Mouse (Mus musculus): ENCODE results near the gene 4930447C04Rik.

The 4930447C04Rik gene

DNA sequence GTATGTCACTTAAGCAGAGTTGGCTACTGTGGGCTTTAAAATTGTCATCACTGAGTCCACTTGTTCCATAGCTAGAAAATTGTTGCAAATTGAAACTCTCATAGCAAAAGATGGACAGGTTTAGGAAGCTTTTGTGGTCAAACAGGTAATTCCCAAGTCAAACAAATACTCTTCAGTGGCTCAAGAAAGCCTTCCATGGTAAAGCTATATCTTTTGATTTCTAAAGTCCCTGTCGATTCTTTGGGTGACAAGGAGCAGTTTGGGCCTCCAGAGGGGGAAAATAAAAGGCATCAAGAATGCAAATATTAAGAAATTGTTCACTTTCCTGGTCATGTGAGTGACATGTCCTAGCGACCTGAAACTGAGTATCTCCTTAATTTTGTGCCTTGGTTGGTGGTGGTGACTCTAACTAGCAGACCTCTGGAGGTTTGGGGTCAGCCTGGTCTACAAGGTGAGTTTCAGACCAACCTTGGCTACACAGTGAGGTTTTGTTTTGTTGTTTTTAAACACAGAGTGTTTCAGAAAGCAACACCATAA is 3.1 kb upstream of the 4930447C04Rik start:
- no peak for DNase-seq (ENCODE audit: low read depth, low spot score)

GRCm38 (mm10) chr12:72942171-72942570 is 1.6 kb upstream of the 4930447C04Rik start:
- DNase-seq (ENCODE audit: low read depth, low spot score): no peak

GRCm38 (mm10) chr12:72941398-72942051 is 951 bp upstream of the 4930447C04Rik start:
- DNase-seq (ENCODE audit: low read depth, low spot score): no peak

DNA sequence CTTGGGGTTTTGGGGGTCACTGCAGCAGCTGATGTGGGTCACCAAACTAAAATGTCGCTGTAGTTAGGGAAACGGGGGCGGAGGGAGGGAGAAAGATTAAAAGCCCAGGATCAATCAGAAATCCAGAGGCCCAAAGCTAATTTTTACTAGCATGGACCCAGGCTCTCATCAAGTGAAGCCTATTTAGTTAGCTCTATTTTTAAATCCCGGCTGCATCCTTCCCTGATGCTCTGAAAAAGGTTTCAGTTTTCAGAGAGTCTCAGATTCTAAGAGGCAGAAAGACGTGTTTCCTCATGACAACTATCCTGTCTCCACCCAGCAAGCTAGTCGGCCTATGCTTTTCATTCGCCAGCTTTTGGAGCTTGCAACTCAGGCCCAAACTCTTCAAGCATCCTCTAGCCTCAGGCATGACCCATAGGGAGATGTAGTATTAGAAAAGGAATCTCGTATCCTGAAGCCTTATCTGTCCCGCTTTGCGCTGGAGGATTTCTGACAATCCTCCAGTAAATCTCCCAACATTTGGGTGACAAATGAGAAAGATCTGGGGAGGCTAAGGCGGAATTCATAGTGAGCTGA is 336 bp upstream of the 4930447C04Rik start:
- no peak for DNase-seq (ENCODE audit: low read depth, low spot score)

- DNase-seq (ENCODE audit: low read depth, low spot score): no peak
These were observed 958 bp downstream of the 4930447C04Rik start, which contains the start of gene Six6 for GRCm38 (mm10) chr12:72939616-72940015. Gene Six6 (plus strand): TSS chr12:72939892.

- DNase-seq (ENCODE audit: low read depth, low spot score): no peak
These were observed 1.7 kb downstream of the 4930447C04Rik start for GRCm38 (mm10) chr12:72938600-72939490.

GRCm38 (mm10) chr12:72938176-72938575 is 2.4 kb downstream of the 4930447C04Rik start:
- DNase-seq (ENCODE audit: low read depth, low spot score): no peak

DNA sequence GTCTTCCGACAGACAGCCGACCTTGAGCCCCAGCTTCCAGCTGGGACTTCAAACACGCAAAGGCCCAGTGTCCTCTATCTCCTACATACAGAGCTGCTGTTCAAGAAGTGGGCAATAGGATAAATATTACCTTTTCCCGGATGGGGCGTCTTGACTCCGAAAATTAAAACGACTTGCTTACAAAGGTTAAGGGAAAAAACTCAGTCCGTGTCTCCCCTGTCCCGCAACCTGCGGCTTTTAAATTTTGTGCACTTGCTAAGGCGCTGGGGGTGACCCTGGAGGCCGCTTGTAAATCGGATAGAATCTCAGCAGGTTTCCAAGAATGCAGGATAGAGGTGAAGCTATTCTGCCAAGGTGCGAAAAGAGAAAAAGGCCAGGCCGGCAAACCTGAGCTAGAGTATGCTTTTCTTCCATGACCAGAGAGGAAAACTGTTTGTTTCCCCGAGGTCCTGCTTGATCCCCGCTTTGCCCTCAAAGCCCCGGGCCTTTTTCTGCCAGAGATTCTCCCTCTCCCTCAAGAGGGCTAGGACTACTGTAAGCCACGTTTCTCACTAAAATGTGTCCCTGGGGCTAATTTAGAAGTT is 2.9 kb downstream of the 4930447C04Rik start:
- no peak for DNase-seq (ENCODE audit: low read depth, low spot score)

DNA sequence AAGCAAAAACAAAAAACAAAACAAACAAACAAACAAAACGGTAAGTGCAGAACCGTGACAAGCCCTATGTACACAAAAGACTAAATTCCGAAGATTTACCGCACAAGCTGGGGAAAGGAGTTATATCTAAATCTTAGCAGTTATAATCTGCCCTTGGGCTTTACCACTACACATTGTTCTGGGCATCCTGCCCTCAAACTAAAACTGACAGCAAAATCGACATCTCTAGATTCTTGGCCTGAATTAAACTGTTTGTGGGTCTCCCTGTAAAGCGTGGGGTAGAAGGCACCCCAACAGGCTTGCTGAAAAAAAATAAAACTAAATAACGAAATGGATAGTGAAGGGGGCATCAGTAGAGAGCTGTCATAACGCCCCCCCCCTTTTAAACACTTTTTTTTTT is 3.8 kb downstream of the 4930447C04Rik start:
- DNase-seq (ENCODE audit: low read depth, low spot score): no peak

GRCm38 (mm10) chr12:72917159-72917993 is 23.2 kb downstream of the 4930447C04Rik start:
- DNase-seq (ENCODE audit: low read depth, low spot score): no peak

- DNase-seq (ENCODE audit: low read depth, low spot score): no peak
These were observed 86.1 kb downstream of the 4930447C04Rik start for GRCm38 (mm10) chr12:72854377-72855032.

GRCm38 (mm10) chr12:72853406-72854076 is 87.0 kb downstream of the 4930447C04Rik start:
- DNase-seq (ENCODE audit: low read depth, low spot score): no peak

GRCm38 (mm10) chr12:72852264-72852663 is 88.3 kb downstream of the 4930447C04Rik start:
- DNase-seq (ENCODE audit: low read depth, low spot score): no peak

GRCm38 (mm10) chr12:72850146-72850545 is 90.4 kb downstream of the 4930447C04Rik start:
- DNase-seq (ENCODE audit: low read depth, low spot score): no peak

DNA sequence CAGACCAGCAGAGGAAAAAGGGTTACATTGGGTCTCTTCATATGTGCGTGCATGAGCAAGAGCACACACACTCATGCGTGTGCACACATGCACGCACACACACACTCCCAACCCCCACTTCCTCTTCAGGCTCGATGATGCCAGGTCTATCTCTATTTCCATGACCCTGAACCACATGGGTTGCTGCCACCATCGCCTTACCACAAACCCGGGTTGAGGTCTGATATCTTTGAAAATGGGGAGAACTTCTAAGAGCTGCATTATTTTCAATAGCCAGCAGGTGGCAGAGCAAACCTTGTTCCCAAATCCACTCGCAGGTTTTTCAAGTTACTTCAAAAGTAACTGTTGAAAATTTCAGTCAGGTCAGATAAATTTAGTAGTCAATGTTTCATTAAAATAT is 92.8 kb downstream of the 4930447C04Rik start:
- peak; percentile 77 for DNase-seq (ENCODE audit: low read depth, low spot score)

DNA sequence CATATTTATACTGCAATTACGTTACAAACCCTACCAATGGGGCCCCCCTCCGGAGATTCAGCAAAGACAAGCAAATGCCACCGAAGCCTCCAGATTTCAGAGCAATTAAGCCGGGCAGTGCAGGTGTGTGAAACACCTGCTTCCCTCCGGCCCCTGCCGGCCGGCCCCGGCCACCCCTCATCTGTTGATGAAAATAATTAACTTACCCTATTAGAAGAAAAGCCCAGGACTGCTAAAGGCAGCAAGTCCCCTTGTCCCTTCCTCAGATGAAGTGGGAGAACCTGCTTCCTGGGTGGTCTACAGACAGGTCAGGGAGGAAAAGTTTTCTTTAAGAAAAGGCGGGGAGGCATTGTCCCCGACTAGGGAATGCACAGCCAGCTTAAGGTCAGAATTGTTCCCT is 94.6 kb downstream of the 4930447C04Rik start:
- DNase-seq (ENCODE audit: low read depth, low spot score): no peak

DNA sequence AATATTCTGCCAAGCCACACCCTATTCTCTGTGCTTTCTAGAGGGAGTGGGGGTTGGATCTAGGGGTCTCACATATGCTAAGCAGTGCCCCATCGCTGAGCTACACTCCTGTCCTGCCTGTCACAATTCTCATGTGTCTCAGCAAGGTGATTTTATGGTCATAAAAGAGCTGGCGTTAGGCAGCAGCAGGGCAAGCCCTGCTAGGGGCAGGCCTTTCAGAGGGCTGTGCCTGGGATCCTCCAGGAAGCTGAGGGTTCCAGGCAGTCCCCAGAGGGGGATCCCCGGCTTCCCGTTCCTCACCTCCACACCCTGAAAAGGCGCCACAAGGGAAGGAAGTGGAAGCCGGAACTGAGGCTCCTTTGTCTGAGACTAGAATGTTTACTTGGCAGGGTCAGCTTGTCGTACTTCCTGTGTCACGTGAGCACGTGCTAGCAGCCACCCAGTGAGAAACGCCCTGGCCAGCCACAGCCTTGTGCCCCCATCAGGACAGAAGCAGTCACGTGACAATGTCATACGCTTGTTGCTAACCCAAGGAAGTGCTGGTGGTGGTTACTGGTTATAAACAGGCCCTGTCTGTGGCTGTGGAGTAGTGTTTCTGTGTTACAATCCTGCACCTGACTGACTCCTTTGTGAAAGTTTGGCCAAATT is 96.5 kb downstream of the 4930447C04Rik start:
- DNase-seq (ENCODE audit: low read depth, low spot score): peak; percentile 91

DNA sequence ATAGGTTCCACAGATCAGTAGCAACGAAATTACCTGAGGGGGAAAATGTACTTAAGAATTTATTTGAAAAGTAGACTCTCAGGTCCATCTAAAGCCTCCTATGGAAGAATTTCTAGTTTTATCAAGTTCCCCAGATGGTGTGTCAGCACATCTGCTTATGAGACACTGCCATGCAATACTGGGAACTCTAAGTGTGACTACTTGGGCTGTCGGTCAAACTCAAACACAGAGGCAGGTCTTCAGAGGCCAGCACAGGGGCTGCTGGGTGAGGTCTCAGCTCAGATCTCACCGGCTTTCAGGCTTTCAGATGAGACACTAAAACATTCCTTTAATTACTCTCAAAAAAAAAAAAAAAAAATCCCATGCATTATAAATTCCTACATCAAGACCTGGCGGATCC is 97.0 kb downstream of the 4930447C04Rik start:
- no peak for DNase-seq (ENCODE audit: low read depth, low spot score)

DNA sequence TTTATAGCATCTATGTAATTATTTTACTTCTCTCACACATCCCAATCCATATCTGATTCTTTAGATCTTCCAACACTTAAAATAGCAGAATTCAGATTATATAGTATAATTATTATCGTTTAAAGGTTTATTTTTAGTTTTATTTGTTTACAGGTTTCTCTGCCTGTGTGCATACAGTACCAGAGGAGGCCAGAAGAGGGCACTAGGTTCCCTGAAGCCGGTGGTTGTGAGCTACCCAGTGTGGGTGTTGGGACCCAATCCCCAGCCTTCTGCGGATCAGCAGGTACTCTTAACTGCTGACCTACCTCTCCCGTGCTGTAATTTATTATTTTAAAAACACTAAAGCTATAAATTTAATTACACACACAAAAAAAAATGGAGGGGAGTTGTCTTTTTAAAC is 97.4 kb downstream of the 4930447C04Rik start:
- peak; percentile 48 for DNase-seq (ENCODE audit: low read depth, low spot score)
